Mouse (Mus musculus) retina, postnatal 7 days (tissue): Measurements from ENCODE around the gene Setd4.
A peak's percentile ranks its signal among the peaks of the same experiment; 100 is the strongest.

Source experiments
- DNase-seq: peaks from one replicate; pipeline ENCODE4 v3.0.0-alpha.2; 2012; ENCODE audit warnings: low read depth, low spot score

Gene Setd4

DNA sequence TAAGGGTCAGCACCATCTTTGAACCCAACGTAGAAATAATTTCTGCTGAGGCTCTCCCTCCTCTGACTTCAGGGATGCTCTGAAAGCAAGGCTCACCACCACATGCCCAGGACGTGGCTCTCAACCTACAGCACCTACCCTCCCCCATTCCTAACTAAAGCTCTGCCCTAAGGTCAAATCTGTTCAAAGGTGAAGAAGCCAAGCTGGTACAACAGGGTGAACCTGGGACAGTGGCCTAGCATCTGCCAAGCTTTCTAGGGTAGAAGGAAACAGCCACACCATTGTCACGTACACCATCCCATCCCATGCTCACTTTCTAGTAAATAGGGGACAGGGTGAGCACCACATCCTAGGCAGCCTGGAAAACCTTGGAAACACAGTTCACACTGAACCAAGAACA lies 11.2 kb downstream of the Setd4 start:
- no peak for DNase-seq

DNA sequence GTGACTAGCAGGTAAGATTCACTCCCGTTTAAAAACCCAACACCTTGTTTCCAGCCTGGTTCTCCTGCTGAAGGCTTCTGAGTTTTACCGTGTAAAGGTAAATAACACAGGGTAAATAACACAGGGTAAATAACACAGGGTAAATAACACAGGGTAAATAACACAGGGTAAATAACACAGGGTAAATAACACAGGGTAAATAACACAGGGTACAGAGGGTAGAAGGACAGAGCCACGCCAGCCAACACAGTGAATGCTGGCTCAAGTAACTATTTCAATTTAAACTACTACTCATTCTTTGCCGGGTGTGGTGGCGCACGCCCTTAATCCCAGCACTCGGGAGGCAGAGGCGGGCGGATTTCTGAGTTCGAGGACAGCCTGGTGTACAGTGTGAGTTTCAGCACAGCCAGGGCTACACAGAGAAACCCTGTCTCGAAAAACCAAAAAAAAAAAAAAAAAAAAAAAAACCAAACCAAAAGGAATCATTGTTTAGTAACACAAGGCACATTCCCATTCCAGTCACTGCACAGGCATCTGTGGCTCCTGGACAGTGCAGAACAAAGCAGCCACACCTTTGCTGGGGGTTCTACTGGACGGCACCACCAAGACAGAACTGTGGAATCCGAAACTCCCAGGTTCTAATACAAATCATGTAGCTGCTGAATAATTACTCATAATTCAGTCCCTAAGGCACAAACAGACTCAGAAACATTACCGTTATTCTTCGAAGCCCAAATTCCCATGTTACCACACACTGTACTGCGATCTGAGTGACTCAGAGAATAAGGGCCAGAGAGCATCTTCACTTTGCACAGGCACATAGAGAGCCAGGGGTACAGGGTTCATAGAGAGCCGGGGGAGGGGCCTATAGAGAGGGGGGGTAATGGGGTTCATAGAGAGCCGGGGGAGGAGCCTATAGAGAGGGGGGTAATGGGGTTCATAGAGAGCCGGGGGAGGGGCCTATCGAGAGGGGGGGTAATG lies 12.1 kb downstream of the Setd4 start:
- DNase-seq, result no peak

DNA sequence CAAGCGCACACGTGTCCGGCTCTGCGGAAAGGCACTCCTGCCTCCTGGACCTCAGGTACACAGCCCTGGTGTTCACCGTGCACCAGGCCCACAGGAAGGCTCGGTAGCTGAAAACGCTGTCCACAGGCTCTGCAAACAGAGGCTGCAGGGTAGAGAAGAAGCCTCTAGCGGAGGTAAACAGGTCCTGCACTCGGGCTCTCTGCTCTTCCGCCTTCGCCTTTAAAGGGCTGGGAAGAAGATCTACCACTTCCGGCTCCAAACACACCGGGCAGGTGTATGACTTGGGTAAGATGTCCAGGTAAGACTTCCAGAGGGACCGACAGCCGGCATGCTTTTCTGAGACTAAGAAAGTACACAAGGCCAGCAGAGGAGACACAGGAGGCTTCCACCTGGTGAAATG lies 12.9 kb downstream of the Setd4 start:
- DNase-seq, result no peak

DNA sequence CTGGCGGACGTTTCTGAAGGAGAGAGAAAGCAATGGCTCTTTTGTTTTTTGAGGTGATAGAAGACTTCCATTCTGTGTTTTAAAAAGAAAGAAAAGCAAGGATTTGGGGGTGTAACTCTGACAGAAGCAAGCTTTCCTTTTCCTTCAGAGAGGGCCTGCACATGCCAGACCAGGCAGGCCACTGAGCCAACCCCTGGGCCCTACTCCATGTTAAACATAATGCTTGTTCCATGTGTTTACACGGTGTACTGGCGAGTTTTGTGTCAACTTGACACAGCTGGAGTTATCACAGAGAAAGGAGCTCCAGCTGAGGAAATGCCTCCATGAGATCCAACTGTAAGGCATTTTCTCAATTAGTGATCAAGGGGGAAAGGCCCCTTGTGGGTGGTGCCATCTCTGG lies 15.6 kb downstream of the Setd4 start:
- no peak for DNase-seq

GRCm38 (mm10) chr16:93586382-93586781 lies 17.5 kb downstream of the Setd4 start:
- DNase-seq, result no peak

GRCm38 (mm10) chr16:93585703-93586205 lies 18.1 kb downstream of the Setd4 start:
- DNase-seq, result no peak

GRCm38 (mm10) chr16:93584976-93585702 lies 18.7 kb downstream of the Setd4 start:
- DNase-seq, result no peak

GRCm38 (mm10) chr16:93581125-93581524 lies 22.7 kb downstream of the Setd4 start:
- no peak for DNase-seq

DNA sequence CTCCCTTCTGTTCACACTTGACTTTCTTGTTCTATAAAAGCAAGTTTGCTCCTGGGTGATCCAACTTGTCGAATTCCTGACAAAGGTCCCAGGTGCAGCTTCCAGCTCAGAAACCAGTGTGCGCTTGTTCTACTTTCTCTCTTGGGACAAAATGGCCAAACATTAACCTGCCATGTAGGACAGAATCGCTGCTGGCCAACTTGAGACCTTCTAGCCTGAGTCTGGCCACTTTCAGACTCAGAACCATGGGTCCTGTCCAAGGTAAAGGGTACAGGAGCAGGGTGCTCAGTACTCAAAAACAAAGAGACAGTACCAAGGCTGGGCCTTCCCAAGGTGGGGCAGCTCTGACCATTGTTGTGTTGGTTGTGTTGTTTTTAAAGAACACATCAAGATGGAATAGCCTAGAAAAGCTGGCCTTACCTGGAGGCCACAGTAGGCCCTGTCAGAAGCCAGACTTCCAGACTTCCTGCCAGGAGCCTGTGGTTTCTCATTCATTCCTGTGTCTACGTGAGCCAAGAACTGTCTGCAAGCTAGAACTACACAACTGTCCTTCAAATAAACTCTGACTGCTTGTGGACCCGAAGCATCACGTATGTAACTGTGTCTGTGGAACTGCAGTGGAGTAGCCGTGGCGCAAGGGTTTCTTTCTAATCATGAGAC lies 25.4 kb downstream of the Setd4 start:
- no peak for DNase-seq

GRCm38 (mm10) chr16:93576412-93577082 lies 27.3 kb downstream of the Setd4 start:
- peak; percentile 59 for DNase-seq

- DNase-seq, result no peak
These were observed 28.3 kb downstream of the Setd4 start for GRCm38 (mm10) chr16:93575574-93575973.

DNA sequence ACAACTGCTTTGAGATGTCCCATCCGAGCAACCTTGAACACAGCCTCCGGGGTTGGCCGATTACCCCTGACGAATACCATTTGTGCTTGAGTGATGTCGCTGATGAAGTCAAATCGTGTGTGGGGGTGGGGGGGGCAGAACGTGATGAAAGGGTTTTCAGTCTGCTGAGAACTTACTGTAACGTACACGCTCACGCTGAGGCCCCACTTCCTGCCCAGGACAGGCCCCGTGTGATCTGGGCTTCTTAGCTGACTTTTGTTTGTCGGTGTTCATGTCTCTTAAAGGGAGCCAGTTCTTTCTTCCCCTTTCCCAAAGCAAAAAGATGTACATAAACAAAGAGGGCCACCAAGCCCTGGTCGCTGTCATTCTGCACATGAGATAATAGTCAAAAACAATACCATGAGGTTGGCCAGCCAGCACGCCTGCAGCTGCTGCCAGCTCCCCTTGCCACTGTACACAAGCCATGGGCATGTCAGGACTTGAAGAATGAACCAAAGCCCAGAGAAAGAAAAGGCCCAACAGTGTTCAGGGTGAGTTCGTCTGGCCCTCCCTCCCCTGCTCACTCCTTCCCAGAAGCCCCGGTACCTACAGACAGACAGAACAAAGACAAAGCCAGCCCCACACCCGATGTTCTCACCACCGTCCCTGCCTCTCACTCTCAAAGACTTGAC lies 29.2 kb downstream of the Setd4 start:
- no peak for DNase-seq

- no peak for DNase-seq
These were observed 30.4 kb downstream of the Setd4 start for GRCm38 (mm10) chr16:93573434-93573833.

DNA sequence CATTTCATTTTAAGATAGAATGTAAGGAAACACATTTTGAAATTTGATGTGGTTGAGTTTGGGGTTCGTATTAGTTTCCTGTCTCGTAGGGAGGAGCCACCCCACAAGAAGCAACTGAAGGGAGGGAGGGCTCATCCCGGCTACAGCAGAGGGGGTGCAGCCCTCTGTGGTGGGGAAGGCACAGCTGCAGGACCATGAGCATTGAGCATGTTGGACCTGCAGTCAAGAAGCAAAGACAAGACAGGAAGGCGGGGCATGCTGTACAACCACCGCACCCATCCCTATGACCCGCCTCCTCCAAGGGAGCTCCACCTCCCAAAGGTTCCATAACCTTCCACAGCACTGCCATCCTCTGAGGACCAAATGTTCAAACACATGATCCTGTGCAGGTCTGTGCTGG lies 31.5 kb downstream of the Setd4 start:
- DNase-seq, result no peak

- DNase-seq, result no peak
These were observed 45.4 kb downstream of the Setd4 start for GRCm38 (mm10) chr16:93558499-93558898.

GRCm38 (mm10) chr16:93557646-93558045 lies 46.2 kb downstream of the Setd4 start:
- no peak for DNase-seq

DNA sequence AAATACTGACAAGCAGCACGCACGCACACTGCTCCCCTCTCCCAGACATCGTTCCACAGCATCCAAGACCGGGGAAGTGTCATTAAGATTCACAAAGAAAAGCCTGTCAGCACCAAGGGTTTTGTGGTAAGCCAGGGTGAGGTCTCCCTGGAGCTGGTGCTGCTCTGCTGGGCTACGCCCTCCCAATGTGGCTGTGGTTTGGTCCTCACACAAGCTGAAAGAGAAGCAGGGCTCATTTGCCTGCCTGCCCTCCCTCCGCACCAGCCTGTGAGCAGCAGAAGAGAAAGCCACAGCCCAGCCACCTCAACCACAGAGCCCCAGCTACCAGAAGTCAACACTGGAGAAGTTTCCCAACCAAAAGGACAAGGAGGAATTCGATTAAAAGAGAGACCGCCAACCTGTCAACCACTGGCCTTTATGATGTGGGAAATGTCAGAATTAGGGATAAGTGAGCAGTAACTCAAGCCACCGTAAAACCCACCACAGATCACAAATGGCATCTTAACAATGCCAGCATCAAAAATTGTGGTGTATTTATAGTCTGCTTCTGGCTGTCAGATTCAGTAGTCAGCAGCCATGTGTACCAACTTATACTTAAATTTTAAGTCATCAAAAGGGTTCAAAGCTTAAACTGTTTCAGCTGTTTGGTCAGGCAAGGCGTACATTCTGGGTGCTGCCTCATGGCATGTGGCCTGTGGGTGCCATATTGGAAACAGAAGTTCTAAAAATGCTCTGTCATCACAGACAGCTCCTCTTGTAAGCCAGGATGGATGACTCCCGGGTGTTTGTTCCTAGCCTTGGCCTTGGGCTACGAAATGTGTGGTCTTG lies 51.0 kb downstream of the Setd4 start:
- DNase-seq, result no peak

- no peak for DNase-seq
These were observed 54.6 kb downstream of the Setd4 start for GRCm38 (mm10) chr16:93549287-93549686.

GRCm38 (mm10) chr16:93548045-93548444 lies 55.8 kb downstream of the Setd4 start:
- no peak for DNase-seq

DNA sequence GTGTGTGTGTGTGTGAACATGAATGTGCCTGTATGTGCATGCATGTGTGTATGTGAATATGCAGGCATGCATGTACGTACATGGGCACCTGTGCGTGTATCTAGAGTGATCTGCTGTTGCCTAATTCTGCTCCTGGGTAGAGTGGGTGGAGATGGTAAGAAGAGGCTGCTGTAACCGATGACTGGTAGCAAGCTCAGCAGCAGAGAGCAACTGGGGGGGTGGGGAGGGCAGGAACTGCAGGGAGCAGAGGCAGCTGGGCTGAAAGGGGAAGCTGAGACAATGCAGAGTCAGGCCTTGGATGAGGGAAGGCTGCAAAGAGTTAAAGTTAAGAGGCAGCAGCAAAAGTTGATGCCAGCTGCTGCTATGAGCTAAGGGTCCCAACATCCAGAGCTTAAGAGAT lies 56.7 kb downstream of the Setd4 start:
- no peak for DNase-seq
